Mouse (Mus musculus): Measurements from ENCODE around the gene Fgd2. TPM values are rescaled to one million over a fixed set of nuclear protein-coding genes. Genes with fewer than 3 reads are reported as not detected.

Fgd2 gene
- polyA plus RNA-seq, 1 experiment from 2014 or later = 5.6 TPM

DNA sequence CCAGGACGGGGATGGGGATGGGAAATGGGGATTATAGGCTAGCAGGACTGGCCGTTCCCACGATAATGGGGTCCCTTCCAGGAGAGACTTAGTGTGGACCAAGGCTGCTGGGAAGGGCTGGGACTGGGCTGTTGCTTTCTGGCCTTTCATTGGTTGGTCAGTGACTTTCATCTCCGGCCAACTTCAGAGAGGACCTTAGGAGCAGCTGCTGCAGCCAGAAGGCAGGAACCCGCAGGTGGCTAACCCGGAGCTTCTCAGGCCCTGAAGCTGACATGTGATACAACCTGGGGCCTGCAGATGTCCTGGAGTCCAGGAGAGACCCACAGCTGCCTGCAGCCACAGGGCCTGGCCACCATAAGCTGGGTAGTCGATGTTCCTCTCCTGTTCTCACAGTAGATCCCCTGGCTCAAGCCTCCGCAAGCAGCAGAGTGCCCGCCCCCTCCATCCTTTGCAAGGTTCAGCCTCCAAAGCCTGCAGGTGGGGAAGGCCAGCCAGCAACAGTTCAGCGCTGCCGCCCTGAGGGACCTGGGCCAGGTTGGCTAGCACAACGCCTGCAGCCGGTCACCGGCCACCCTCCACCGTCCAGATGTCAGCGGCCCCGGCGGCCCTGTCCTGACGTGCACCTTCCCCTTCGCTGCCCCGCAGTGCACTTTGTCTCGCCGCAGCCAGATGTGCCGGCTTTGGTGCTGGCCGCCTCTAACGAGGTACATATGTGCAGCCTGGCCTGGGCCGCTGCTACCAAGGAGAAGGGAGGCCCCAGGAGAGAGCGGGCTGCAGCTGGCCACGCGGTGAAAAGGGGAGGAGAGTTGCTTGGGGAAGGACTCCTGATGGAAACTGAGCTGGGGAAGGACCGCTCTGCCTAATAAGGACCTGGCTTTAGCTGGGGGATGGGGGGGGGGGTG lies 55.3 kb downstream of the Fgd2 start:
- peaks cover 19% of the 10 kb centered on the region for H3K4me1 ChIP-seq (replicated peaks)
- peak overlapping the region; percentile 34 for H3K4me3 ChIP-seq (replicated peaks)
- no peaks in the 10 kb centered on the region for H3K9me3 ChIP-seq
- peak overlapping the region; percentile 96 for H3K27ac ChIP-seq
- no peaks in the 10 kb centered on the region for H3K27me3 ChIP-seq
- H3K36me3 ChIP-seq = no peaks in the 10 kb centered on the region
- peak; percentile 92 for ATAC-seq (ENCODE audit: insufficient number of reproducible peaks, insufficient read depth, low FRiP score, low TSS enrichment, low read depth)
- H3K4me2 ChIP-seq = peak overlapping the region; percentile 61
- 0 out of 2 replicates have a peak overlapping the region, but pooled peaks have one; percentile 13 for H3K9ac ChIP-seq (replicated peaks)
- WGBS = 3% methylated on average over 31 of the region's 31 CpGs

DNA sequence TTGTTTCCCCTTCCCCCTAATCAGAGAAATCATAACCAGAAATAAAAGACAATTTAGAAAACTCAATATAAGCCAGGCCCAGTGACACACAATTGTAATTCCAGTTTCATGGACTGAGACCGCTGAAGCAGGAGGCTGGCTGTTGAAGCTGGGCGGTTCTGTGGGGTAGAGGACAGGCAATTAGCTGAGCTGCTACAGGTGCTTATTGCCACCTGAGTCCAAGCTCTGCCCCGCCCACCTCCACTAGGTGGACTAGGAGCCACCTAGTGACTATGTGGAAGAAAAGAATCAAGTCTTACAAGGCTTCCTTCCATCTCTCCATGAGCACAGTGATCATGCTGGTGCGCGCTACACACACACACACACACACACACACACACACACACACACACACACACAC lies 56.0 kb downstream of the Fgd2 start:
- H3K27ac ChIP-seq = peak overlapping the region; percentile 96
- H3K36me3 ChIP-seq = no peaks in the 10 kb centered on the region
- H3K4me3 ChIP-seq (replicated peaks) = peak overlapping the region; percentile 34; the same call in 1 of the 2 replicates

DNA sequence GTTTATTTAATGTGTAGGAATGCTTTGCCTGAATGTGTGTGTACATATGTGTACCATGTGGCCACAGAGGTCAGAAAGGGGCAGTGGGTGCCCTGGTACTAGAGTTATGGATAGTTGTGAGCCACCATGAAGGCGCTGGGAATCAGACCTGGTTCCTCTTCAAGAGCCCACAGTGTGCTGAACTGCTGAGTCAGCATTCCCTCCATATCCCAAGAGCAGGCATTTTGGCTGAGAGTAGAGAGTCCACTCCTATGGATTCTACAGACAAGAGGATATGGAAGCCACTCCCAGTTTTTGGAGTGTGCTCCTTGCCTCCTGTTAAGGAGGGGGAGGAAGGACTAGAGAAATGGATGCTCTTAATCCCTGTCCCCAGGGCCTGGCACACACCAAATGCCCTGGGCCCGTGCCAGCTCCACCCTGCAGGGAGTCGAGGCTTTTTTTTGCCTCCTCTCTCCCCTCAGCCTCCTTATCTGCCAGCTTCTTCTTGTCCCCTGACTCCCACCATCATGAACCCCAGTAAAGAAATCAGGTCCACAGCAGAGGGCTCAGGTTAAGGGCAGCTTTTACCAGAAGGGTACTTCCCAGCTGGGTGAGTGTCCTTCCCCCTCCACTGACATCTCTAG lies 58.2 kb downstream of the Fgd2 start:
- WGBS = 69% methylated on average over 3 of the region's 3 CpGs
- Histone ChIP-seq H3K27ac (no peak overlapping the region), H3K36me3 (no peaks in the 10 kb centered on the region), H3K27me3 (no peaks in the 10 kb centered on the region), H3K4me1 (replicated peaks) (peaks cover 19% of the 10 kb centered on the region), H3K4me2 (no peak overlapping the region), H3K9me3 (no peaks in the 10 kb centered on the region), H3K4me3 (replicated peaks) (no peak overlapping the region), H3K9ac (replicated peaks) (no peak overlapping the region)
- no peak for ATAC-seq (ENCODE audit: insufficient number of reproducible peaks, insufficient read depth, low FRiP score, low TSS enrichment, low read depth)

More for the DNA sequence above, 56.0 kb downstream of the Fgd2 start:
- no peak overlapping the region for H3K9ac ChIP-seq (replicated peaks)
- no peak for ATAC-seq (ENCODE audit: insufficient number of reproducible peaks, insufficient read depth, low FRiP score, low TSS enrichment, low read depth)
- H3K27me3 ChIP-seq = no peaks in the 10 kb centered on the region
- peak overlapping the region; percentile 61 for H3K4me2 ChIP-seq
- WGBS = 36% methylated on average over 5 of the region's 5 CpGs
- no peaks in the 10 kb centered on the region for H3K9me3 ChIP-seq
- H3K4me1 ChIP-seq (replicated peaks) = peaks cover 19% of the 10 kb centered on the region

DNA sequence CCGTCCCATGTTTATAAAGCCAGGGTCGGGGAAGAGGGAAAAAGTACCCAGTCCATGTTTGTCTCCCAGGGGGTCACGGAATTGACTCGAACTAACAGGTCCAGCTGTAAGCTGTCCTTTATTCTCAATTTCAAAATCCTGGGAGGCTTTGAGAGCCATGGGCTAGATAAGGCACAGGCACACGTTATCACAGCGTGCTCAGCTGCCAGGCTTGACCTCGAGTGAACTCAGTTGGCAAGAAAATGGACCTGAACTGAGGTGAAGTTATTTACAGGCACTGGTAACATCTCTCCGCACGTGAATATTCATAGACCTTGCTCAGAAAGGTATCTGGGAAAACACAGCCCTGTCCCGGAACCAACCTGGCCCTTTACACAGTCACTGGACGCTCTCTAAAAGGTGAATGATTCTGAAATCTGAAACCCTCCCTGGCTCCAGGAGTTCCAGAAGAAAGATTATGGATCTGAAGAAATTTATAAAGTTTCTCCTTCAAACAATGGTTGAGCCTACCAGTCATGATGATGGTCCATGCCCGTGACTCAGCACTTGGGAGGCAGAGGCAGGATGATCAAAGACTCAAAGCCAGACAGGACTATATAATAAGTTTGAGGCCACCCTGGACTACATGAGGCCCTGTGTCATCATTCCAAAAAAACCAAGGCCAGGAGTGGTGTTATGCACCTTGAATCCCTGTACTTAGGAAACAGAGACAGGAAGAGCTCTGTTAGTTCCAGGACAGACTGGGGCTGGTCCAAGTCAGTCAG lies 59.4 kb downstream of the Fgd2 start:
- no peak for ATAC-seq (ENCODE audit: insufficient number of reproducible peaks, insufficient read depth, low FRiP score, low TSS enrichment, low read depth)
- WGBS = 81% methylated on average over 12 of the region's 12 CpGs

DNA sequence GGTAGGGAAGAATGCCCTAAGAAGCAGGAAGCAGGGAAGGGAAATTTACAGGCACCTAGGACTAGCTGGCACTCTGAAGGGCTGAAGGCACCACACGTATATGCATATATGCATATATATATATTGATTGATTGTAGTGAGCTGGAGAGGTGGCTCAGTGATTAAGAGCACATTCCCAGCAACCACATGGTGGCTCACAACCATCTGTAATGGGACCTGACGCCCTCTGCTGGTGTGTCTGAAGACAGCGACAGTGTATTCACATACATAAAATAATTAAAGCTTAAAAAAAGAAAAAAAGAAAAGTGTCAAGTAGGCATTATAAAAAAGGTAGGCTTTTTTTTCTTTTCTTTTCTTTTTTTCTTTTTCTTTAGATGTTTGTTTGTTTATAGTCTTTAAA lies 60.6 kb downstream of the Fgd2 start:
- H3K9ac ChIP-seq (replicated peaks) = no peak overlapping the region
- H3K36me3 ChIP-seq = no peaks in the 10 kb centered on the region
- H3K4me2 ChIP-seq = no peak overlapping the region
- no peak for ATAC-seq (ENCODE audit: insufficient number of reproducible peaks, insufficient read depth, low FRiP score, low TSS enrichment, low read depth)
- peaks cover 11% of the 10 kb centered on the region for H3K4me1 ChIP-seq (replicated peaks)
- H3K9me3 ChIP-seq = no peaks in the 10 kb centered on the region
- H3K4me3 ChIP-seq (replicated peaks) = no peak overlapping the region
- no peaks in the 10 kb centered on the region for H3K27me3 ChIP-seq
- WGBS = 75% methylated on average over 3 of the region's 3 CpGs
- no peak overlapping the region for H3K27ac ChIP-seq

More for the DNA sequence above, 59.4 kb downstream of the Fgd2 start:
- Histone ChIP-seq H3K9ac (replicated peaks) (no peak overlapping the region), H3K4me3 (replicated peaks) (no peak overlapping the region), H3K27ac (no peak overlapping the region), H3K4me1 (replicated peaks) (peaks cover 19% of the 10 kb centered on the region), H3K9me3 (no peaks in the 10 kb centered on the region), H3K36me3 (no peaks in the 10 kb centered on the region), H3K27me3 (no peaks in the 10 kb centered on the region), H3K4me2 (no peak overlapping the region)

DNA sequence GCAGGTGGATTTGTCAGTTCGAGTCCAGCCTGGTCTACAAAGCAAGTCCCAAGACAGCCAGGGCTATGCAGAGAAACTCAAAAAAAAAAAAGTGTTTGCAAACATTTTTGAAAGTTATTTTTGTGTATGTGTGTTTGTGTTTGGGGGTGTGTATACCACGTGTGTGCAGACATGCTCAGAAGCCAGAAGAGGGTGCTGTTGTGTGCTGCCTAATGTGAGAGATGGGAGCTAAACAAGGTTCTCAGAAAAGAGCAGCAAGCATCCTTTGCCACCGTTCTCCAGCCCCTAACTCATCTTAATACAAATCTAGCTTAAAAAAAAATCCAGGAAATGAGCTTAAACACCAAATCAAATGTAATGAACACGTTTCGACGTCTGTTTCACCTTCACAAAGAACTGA lies 61.6 kb downstream of the Fgd2 start:
- no peak for ATAC-seq (ENCODE audit: insufficient number of reproducible peaks, insufficient read depth, low FRiP score, low TSS enrichment, low read depth)
- no peaks in the 10 kb centered on the region for H3K9me3 ChIP-seq
- H3K4me3 ChIP-seq (replicated peaks) = no peak overlapping the region
- H3K9ac ChIP-seq (replicated peaks) = no peak overlapping the region
- H3K4me2 ChIP-seq = no peak overlapping the region
- H3K27me3 ChIP-seq = no peaks in the 10 kb centered on the region
- no peaks in the 10 kb centered on the region for H3K36me3 ChIP-seq
- H3K4me1 ChIP-seq (replicated peaks) = 0 out of 2 replicates have a peak, but pooled peaks cover 3% of the 10 kb centered on the region
- 84% methylated on average over 6 of the region's 6 CpGs for WGBS
- H3K27ac ChIP-seq = no peak overlapping the region

DNA sequence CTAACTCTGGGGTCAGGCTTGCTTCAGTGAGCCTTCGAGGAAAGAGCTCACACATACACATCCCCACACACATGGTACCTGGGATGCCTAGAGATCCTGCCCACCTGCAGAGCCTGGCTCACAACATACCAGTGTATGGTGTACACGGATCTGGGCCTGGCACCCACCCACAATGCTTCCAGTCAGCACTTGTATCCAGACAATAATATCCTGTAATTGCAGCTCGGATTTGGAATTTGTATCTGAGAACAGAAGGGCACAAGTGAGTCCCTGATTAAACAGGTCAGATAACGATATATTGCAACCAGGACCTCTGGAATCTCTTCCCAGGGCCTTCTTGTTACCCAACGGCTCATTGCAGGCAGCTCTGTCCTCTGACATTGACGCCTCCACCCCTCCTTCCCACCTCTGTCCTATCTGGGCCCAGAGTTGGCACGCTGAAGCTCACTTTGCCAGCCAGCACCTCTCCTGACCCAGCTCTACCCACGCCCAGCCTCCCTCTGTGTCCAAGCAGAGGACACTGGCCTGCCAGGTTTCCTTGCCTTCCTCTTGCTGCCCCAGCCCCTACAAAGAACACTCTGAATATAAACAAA lies 62.3 kb downstream of the Fgd2 start:
- ATAC-seq (ENCODE audit: insufficient number of reproducible peaks, insufficient read depth, low FRiP score, low TSS enrichment, low read depth) = no peak
- no peak overlapping the region for H3K4me3 ChIP-seq (replicated peaks)
- H3K27me3 ChIP-seq = no peaks in the 10 kb centered on the region
- no peak overlapping the region for H3K9ac ChIP-seq (replicated peaks)
- H3K27ac ChIP-seq = no peak overlapping the region
- no peaks in the 10 kb centered on the region for H3K9me3 ChIP-seq
- no peak overlapping the region for H3K4me2 ChIP-seq
- 77% methylated on average over 8 of the region's 8 CpGs for WGBS
- peaks cover 9% of the 10 kb centered on the region for H3K4me1 ChIP-seq (replicated peaks)
- no peaks in the 10 kb centered on the region for H3K36me3 ChIP-seq

DNA sequence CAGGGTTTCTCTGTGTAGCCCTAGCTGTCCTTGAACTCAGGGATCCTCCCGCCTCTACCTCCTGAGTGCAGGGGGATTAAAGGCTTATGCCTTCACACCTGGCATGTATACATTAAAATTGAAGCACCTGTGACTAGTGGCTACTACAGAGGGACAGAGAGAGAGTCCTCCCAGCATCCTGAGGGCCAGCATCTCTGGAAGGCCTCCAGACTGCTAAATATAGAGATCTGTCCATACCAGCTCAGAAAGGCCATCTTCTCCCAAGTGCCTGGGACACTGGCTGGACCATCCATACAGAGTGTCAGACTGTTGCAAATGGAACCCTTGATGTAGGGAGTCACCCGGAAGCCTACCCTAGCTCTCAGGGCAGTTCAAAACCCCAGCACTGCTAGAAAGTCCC lies 63.3 kb downstream of the Fgd2 start:
- ATAC-seq (ENCODE audit: insufficient number of reproducible peaks, insufficient read depth, low FRiP score, low TSS enrichment, low read depth) = no peak

DNA sequence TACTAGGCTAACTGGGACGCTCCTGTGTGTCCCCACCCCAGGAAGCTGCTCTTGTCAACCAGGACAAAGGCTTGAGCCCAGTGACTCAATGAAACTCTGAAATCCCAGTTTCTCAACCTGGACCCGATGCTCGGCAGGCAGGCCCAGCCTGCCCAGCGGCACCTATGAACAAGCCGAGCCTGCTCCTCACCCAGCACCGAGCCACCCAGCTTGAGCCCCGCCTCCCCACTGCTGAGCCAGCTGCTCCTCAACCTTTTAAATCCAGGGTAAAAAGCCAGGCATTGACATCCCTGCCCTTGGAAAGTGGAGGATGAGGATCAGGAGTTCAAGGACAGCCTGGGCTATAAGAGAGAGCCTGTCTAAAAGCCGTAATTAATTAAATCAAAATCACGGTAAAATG lies 64.6 kb downstream of the Fgd2 start:
- no peak overlapping the region for H3K9ac ChIP-seq (replicated peaks)
- 63% methylated on average over 9 of the region's 9 CpGs for WGBS
- no peak overlapping the region for H3K4me3 ChIP-seq (replicated peaks)
- H3K27ac ChIP-seq = no peak overlapping the region
- H3K4me2 ChIP-seq = no peak overlapping the region
- H3K36me3 ChIP-seq = no peaks in the 10 kb centered on the region
- no peaks in the 10 kb centered on the region for H3K27me3 ChIP-seq
- ATAC-seq (ENCODE audit: insufficient number of reproducible peaks, insufficient read depth, low FRiP score, low TSS enrichment, low read depth) = no peak
- H3K4me1 ChIP-seq (replicated peaks) = peaks cover 13% of the 10 kb centered on the region
- H3K9me3 ChIP-seq = no peaks in the 10 kb centered on the region

More for the DNA sequence above, 63.3 kb downstream of the Fgd2 start:
- Histone ChIP-seq H3K4me2 (no peak overlapping the region), H3K27ac (no peak overlapping the region), H3K4me3 (replicated peaks) (no peak overlapping the region), H3K36me3 (no peaks in the 10 kb centered on the region), H3K9me3 (no peaks in the 10 kb centered on the region), H3K4me1 (replicated peaks) (peaks cover 13% of the 10 kb centered on the region), H3K9ac (replicated peaks) (no peak overlapping the region), H3K27me3 (no peaks in the 10 kb centered on the region)
- WGBS = 89% methylated on average over 2 of the region's 2 CpGs

DNA sequence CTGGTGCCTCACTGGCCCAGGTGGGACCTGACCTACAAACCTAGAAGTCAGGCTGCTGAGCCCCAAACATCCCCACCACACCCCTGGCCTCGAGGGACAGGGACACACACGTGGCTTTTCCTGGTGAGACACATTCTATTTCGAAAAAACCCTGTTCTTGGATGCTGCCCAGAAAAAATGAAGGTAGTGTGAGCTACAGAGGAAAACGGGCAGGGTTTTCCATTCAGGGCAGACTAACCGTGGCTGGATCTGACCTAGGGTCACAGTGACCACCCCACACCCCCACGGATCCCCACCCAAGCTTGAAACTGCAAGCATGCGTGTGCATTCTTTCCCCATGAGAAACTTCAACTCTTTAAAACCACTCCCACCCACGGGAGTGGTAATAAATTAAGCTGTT lies 67.5 kb downstream of the Fgd2 start:
- 41% methylated on average over 8 of the region's 8 CpGs for WGBS
- H3K9me3 ChIP-seq = no peaks in the 10 kb centered on the region
- no peak overlapping the region for H3K9ac ChIP-seq (replicated peaks)
- no peaks in the 10 kb centered on the region for H3K27me3 ChIP-seq
- H3K4me1 ChIP-seq (replicated peaks) = peaks cover 21% of the 10 kb centered on the region
- H3K36me3 ChIP-seq = no peaks in the 10 kb centered on the region
- H3K4me2 ChIP-seq = no peak overlapping the region
- no peak for ATAC-seq (ENCODE audit: insufficient number of reproducible peaks, insufficient read depth, low FRiP score, low TSS enrichment, low read depth)
- 0 out of 2 replicates have a peak overlapping the region, but pooled peaks have one; percentile 53 for H3K27ac ChIP-seq
- H3K4me3 ChIP-seq (replicated peaks) = no peak overlapping the region

DNA sequence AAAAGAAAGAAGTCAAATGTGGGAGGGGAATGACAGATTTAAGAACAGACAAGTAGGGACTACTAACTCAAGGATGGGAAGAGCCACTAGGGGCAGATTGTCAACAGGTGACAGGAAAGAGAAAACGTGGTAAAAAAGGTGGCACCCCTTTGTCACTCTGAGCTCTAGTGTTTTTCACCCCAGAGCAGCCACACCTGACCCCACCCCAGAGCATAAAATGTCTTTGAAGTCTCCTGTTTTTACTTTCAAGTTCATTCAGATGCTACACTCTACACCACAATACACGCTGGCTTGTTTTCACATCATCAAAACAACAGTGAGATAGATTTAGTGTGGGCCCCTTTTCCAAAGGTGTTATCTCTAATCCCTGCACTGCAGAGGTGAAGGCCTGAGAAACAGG lies 68.1 kb downstream of the Fgd2 start:
- H3K9ac ChIP-seq (replicated peaks) = no peak overlapping the region
- H3K4me1 ChIP-seq (replicated peaks) = peaks cover 21% of the 10 kb centered on the region
- H3K27ac ChIP-seq = no peak overlapping the region
- H3K4me3 ChIP-seq (replicated peaks) = no peak overlapping the region
- H3K36me3 ChIP-seq = no peaks in the 10 kb centered on the region
- 15% methylated on average over 2 of the region's 2 CpGs for whole genome bisulfite sequencing
- no peaks in the 10 kb centered on the region for H3K9me3 ChIP-seq
- no peak overlapping the region for H3K4me2 ChIP-seq
- no peak for ATAC-seq (ENCODE audit: insufficient number of reproducible peaks, insufficient read depth, low FRiP score, low TSS enrichment, low read depth)
- no peaks in the 10 kb centered on the region for H3K27me3 ChIP-seq
